Mouse (Mus musculus) lung, postnatal 0 days (tissue): Measurements from ENCODE around the gene Adora2a. TPM values are rescaled to one million over a fixed set of nuclear protein-coding genes. Genes with fewer than 3 reads are reported as not detected.

Experiments used
- ATAC-seq: fragments of 200-750 bp; cut with Nextera tagmentation; 2 replicates; pipeline ENCODE4 v1.8.0; 2017; ENCODE audit warnings: moderate library complexity
- DNase-seq: peaks from one replicate; pipeline ENCODE4 v3.0.0-alpha.2; 2016; ENCODE audit warnings: low spot score
- H3K27ac ChIP-seq: fragments of 300-500 bp; sonication (generic); 2 replicates; pipeline ENCODE4 v1.5.1; 2014; ENCODE audit warnings: antibody characterized with exemption, mild to moderate bottlenecking, low read length, mixed read lengths
- H3K27me3 ChIP-seq: fragments of 300-500 bp; sonication (generic); replicated peaks from 2 replicates; pipeline ENCODE4 v1.6.1; 2014; ENCODE audit warnings: low read length, mixed read lengths; ENCODE audit not compliant: insufficient read depth
- H3K36me3 ChIP-seq: fragments of 300-500 bp; sonication (generic); 2 replicates; pipeline ENCODE4 v1.6.1; 2014; ENCODE audit warnings: low read length, mixed read lengths; ENCODE audit not compliant: insufficient read depth
- H3K4me1 ChIP-seq: fragments of 300-500 bp; sonication (generic); 2 replicates; pipeline ENCODE4 v1.6.1; 2014; ENCODE audit warnings: antibody characterized with exemption, low read depth, low read length, mixed read lengths; ENCODE audit not compliant: insufficient read depth
- H3K4me2 ChIP-seq: fragments of 300-500 bp; sonication (generic); replicated peaks from 2 replicates; pipeline ENCODE4 v1.6.1; 2014; ENCODE audit warnings: low read depth, mild to moderate bottlenecking, low read length, moderate library complexity, mixed read lengths
- H3K4me3 ChIP-seq: fragments of 300-500 bp; sonication (generic); 2 replicates; pipeline ENCODE4 v1.5.1; 2014; ENCODE audit warnings: low read depth, low read length
- H3K9ac ChIP-seq: fragments of 300-500 bp; sonication (generic); replicated peaks from 2 replicates; pipeline ENCODE4 v1.6.1; 2014; ENCODE audit warnings: low read depth, mild to moderate bottlenecking
- H3K9me3 ChIP-seq: fragments of 300-500 bp; sonication (generic); 2 replicates; pipeline ENCODE4 v1.6.1; 2016; ENCODE audit warnings: low read length, mixed read lengths
- CTCF ChIP-seq: IDR thresholded peaks from 2 replicates; pipeline ENCODE4 v1.5.1; 2016; ENCODE audit warnings: antibody characterized with exemption, mild to moderate bottlenecking
- EP300 ChIP-seq: IDR thresholded peaks from 2 replicates; pipeline ENCODE4 v1.6.1; 2016; ENCODE audit warnings: antibody characterized with exemption, mild to moderate bottlenecking, control low read depth
- WGBS: fragments of 180-500 bp; shearing (Covaris S2); extraction: QIAGEN DNeasy Blood & Tissue Kit; methylation state at CpG from one replicate; pipeline ENCODE4 v1.1.7; 2014; 5-methylcytosine and 5-hydroxymethylcytosine counted together
- polyA plus RNA-seq: library from polyadenylated mRNA; unstranded; fragments of >200 nt; fragmentation: Nextera tagmentation; extraction: Ambion mirVana; gene quantifications from 2 replicates; pipeline ENCODE4 v1.2.1, GENCODE M21; 2015

Adora2a gene
- polyA plus RNA-seq, 1 experiment from 2014 or later = 4.3 TPM

- H3K27ac ChIP-seq = no peak overlapping the region
- no peak overlapping the region for H3K4me3 ChIP-seq
- peaks cover 9% of the 10 kb centered on the region; the same call in 1 of the 2 replicates for H3K36me3 ChIP-seq
- no peaks in the 10 kb centered on the region for H3K27me3 ChIP-seq
- no peak for ATAC-seq
- H3K4me1 ChIP-seq = no peaks in the 10 kb centered on the region
- H3K4me2 ChIP-seq = no peak overlapping the region
- no peaks in the 10 kb centered on the region for H3K9me3 ChIP-seq
- no peak for DNase-seq
- TF ChIP-seq CTCF = no peak
- WGBS = 93% methylated on average over 5 of the region's 5 CpGs
- no peak overlapping the region for H3K9ac ChIP-seq
These were observed 18.1 kb upstream of the Adora2a start for GRCm38 (mm10) chr10:75298608-75299007.

- Histone ChIP-seq H3K4me1 (no peaks in the 10 kb centered on the region), H3K9me3 (no peaks in the 10 kb centered on the region), H3K36me3 (peaks cover 9% of the 10 kb centered on the region; the same call in 1 of the 2 replicates), H3K27me3 (no peaks in the 10 kb centered on the region), H3K9ac (no peak overlapping the region), H3K27ac (no peak overlapping the region), H3K4me3 (no peak overlapping the region), H3K4me2 (no peak overlapping the region)
- DNase-seq (peak; percentile 72), ATAC-seq (peak; percentile 63)
- WGBS = 44% methylated on average over 5 of the region's 5 CpGs
- TF ChIP-seq CTCF (no peak), EP300 (peak; percentile 38; the same call in 1 of the 2 replicates)
These were observed 16.8 kb upstream of the Adora2a start for GRCm38 (mm10) chr10:75299785-75300418.

GRCm38 (mm10) chr10:75301195-75301806 lies 15.4 kb upstream of the Adora2a start:
- Histone ChIP-seq H3K36me3 (peaks cover 9% of the 10 kb centered on the region; the same call in 1 of the 2 replicates), H3K9me3 (no peaks in the 10 kb centered on the region), H3K9ac (no peak overlapping the region), H3K4me2 (no peak overlapping the region), H3K4me1 (no peaks in the 10 kb centered on the region), H3K27ac (no peak overlapping the region), H3K27me3 (no peaks in the 10 kb centered on the region), H3K4me3 (no peak overlapping the region)
- no peak for TF ChIP-seq CTCF
- TF ChIP-seq EP300 = no peak
- DNase-seq (no peak), ATAC-seq (no peak)
- WGBS = 89% methylated on average over 12 of the region's 12 CpGs

GRCm38 (mm10) chr10:75301937-75302336 lies 14.7 kb upstream of the Adora2a start:
- H3K4me3 ChIP-seq = no peak overlapping the region
- H3K27ac ChIP-seq = no peak overlapping the region
- no peaks in the 10 kb centered on the region for H3K4me1 ChIP-seq
- H3K27me3 ChIP-seq = no peaks in the 10 kb centered on the region
- no peak overlapping the region for H3K9ac ChIP-seq
- 84% methylated on average over 4 of the region's 4 CpGs for WGBS
- H3K36me3 ChIP-seq = peaks cover 9% of the 10 kb centered on the region; the same call in 1 of the 2 replicates
- TF ChIP-seq CTCF = no peak
- no peak for TF ChIP-seq EP300
- H3K9me3 ChIP-seq = no peaks in the 10 kb centered on the region
- H3K4me2 ChIP-seq = no peak overlapping the region
- no peak for DNase-seq
- ATAC-seq = no peak

- TF ChIP-seq CTCF (no peak), EP300 (no peak)
- Histone ChIP-seq H3K27me3 (no peaks in the 10 kb centered on the region), H3K36me3 (peaks cover 14% of the 10 kb centered on the region), H3K4me2 (no peak overlapping the region), H3K9me3 (no peaks in the 10 kb centered on the region), H3K9ac (no peak overlapping the region), H3K27ac (no peak overlapping the region), H3K4me3 (no peak overlapping the region), H3K4me1 (no peaks in the 10 kb centered on the region)
- 84% methylated on average over 4 of the region's 4 CpGs for WGBS
- no peak for DNase-seq
- no peak for ATAC-seq
These were observed 14.1 kb upstream of the Adora2a start for GRCm38 (mm10) chr10:75302536-75302935.

- Histone ChIP-seq H3K4me3 (no peak overlapping the region), H3K4me1 (no peaks in the 10 kb centered on the region), H3K4me2 (no peak overlapping the region), H3K9me3 (no peaks in the 10 kb centered on the region), H3K27ac (no peak overlapping the region), H3K9ac (no peak overlapping the region), H3K27me3 (no peaks in the 10 kb centered on the region), H3K36me3 (peaks cover 23% of the 10 kb centered on the region)
- no peak for TF ChIP-seq EP300
- WGBS = 77% methylated on average over 8 of the region's 8 CpGs
- DNase-seq (no peak), ATAC-seq (no peak)
These were observed 13.2 kb upstream of the Adora2a start for GRCm38 (mm10) chr10:75303324-75304048.
